Mouse (Mus musculus) thymus, adult 2 months (tissue): ENCODE results near the gene Asgr1.

Experiments used
- CTCF ChIP-seq: fragments of 200-500 bp; IDR thresholded peaks from 2 replicates; pipeline ENCODE4 v1.5.1; 2012; ENCODE audit warnings: mild to moderate bottlenecking, control low read depth, low read length, moderate library complexity, borderline replicate concordance; ENCODE audit not compliant: control insufficient read depth, poor library complexity, insufficient read depth; ENCODE audit errors: extremely low read depth
- POLR2A ChIP-seq: fragments of 200-500 bp; IDR thresholded peaks from 2 replicates; pipeline ENCODE4 v1.6.1; 2012; ENCODE audit warnings: mild to moderate bottlenecking, low read length, control low read depth, moderate library complexity; ENCODE audit not compliant: control insufficient read depth, poor library complexity, insufficient read depth; ENCODE audit errors: extremely low read depth

GRCm38 (mm10) chr11:70029130-70029801, 24.6 kb upstream of the Asgr1 start:
- TF ChIP-seq CTCF: no peak
- no peak for TF ChIP-seq POLR2A
